Mouse (Mus musculus): Measurements from ENCODE around the gene Maml3. TPM values are rescaled to one million over a fixed set of nuclear protein-coding genes. Genes with fewer than 3 reads are reported as not detected.

Gene Maml3
- polyA plus RNA-seq, 1 experiment: 0.01 TPM

DNA sequence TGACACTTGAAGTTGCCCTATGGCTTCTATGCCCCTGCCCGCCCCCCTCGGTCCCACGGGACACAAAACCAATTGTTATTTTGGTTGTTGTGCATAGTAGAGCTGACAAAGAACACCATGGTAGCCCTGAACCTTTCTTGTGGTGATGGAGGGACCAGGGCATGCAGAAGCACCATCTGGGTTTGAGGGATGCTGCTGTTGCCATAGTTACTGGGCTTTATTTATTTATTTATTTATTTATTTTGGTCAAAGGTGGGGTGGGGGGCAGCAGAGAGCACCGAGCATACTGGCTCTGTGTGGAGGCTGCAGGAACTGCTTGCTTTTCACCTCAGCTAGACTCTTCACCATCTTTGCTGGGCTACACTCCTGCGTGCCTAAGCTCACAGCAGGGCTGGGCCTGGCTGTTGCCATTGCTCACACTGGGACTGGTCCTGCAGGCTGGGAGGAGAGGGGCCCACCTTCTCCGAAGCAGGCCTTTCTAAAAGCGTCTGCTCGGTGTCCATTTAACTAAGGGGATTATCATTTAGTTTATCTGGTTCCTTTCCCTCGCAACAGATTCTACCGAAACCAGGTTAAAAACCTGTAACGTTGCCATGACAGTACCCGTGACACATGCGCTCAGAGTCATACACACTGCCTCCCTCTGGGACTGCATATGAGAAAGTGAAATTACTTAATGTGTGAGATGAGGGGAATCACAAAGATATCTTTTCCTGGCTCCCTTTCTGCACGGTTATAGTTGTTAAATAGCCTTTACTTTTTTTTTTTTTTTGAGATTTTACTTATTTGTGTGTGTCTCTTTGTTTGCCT is 375.6 kb downstream of the Maml3 start:
- no peak for TF ChIP-seq GATA1 (IDR thresholded peaks at IDR 0.05; ENCODE audit: low read length)

DNA sequence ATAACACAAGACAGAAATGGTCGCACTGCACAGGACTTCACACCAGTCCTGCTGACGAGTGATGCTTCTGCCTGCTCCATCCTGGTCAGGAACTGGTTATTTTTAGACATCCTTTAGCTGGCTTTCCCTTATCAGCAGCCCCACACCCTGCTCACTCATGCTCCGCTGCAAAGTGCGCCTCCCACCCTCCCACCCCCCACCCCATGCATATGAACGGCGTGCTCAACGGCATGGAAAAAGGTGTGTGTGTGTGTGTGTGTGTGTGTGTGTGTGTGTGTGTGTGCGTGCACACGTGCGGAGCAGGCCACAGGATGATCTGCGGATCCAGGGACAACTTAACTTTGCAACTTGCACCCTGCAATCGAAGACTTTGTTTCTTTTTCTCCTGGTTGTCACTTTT is 376.4 kb downstream of the Maml3 start:
- no peak for TF ChIP-seq GATA1 (IDR thresholded peaks at IDR 0.05; ENCODE audit: low read length)

DNA sequence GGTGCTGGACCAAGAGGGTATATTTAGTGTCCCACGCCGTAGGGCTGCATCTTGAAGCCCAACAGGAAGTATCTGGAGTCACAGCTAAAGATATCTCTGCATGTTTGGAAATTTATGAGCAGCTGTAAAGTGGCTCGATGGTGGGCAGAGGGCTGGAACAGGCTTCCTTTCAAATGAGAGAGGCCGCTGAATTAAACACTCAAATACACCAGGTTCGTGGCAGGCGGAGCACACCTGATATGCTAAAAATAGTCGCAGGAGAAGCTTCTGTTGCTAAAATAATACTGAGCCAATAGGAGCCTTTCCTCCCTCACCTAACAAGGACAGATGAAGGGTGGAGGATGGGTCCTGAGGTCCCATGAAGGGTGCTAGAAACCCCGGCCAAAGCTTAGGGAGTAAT is 376.9 kb downstream of the Maml3 start:
- no peak for TF ChIP-seq GATA1 (IDR thresholded peaks at IDR 0.05; ENCODE audit: low read length)

- TF ChIP-seq GATA1 (IDR thresholded peaks at IDR 0.05; ENCODE audit: low read length): no peak
Observed at GRCm38 (mm10) chr3:51727487-51727886, 377.4 kb downstream of the Maml3 start.

GRCm38 (mm10) chr3:51726257-51726656 is 378.6 kb downstream of the Maml3 start:
- no peak for TF ChIP-seq GATA1 (IDR thresholded peaks at IDR 0.05; ENCODE audit: low read length)

GRCm38 (mm10) chr3:51719982-51720381 is 384.9 kb downstream of the Maml3 start:
- no peak for TF ChIP-seq GATA1 (IDR thresholded peaks at IDR 0.05; ENCODE audit: low read length)

DNA sequence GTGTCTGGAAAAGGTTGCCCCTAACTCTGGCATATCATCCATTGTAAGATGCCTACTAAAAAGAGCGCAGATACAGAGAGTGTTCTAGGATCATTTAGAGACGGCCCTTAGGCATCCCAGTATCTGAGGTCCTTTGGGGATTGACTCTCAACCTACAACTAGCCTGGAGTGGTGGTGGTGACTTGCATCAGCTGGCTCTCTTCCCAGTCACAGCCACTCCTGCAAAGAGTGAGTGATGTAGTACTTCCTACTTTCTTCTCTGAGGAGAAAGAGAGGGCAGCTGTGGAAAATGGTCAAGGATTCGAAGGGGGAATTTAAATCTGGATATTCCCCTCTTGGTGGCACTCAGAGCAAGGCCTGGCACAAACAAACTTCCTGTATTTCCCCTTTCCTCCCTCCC is 385.5 kb downstream of the Maml3 start:
- TF ChIP-seq GATA1 (IDR thresholded peaks at IDR 0.05; ENCODE audit: low read length): no peak

DNA sequence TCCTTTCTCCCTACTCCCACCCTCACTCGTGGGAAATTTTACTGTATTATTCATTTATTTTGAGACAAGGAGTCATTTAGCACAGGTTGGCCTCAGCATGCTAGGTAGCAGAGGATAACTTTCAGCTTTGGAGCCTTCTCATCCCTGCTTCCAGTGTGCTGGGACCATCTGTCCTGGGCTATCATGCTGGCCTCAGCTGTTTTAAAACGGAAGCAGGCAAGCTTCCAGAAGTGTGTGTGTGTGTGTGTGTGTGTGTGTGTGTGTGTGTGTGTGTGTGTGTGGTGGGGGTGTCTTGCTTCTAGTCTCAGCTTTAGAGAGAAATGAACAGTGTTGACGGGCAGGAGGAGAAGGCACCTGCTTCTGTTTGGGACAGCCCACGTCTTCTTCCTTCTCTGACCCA is 387.0 kb downstream of the Maml3 start:
- no peak for TF ChIP-seq GATA1 (IDR thresholded peaks at IDR 0.05; ENCODE audit: low read length)

DNA sequence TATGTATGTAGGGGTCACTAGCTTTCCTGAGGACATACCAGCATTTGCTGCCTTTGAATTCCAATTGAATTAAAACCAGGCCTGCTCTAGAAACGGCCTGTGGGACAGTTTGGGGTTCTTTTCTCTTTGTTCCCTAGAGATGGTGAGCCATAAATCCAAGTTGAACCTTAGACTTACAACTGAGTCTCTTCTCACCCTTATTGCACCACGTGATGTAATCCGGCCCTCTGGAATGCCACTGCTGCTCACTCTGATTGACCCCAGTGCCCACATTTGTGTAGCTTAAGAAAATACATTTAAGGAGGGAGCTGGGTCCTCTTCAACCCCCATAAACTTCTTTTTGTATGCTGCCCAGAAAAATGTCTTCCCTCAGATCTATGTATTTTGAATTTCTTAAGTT is 387.4 kb downstream of the Maml3 start:
- TF ChIP-seq GATA1 (IDR thresholded peaks at IDR 0.05; ENCODE audit: low read length): no peak

GRCm38 (mm10) chr3:51714469-51714868 is 390.4 kb downstream of the Maml3 start:
- TF ChIP-seq GATA1 (IDR thresholded peaks at IDR 0.05; ENCODE audit: low read length): no peak

DNA sequence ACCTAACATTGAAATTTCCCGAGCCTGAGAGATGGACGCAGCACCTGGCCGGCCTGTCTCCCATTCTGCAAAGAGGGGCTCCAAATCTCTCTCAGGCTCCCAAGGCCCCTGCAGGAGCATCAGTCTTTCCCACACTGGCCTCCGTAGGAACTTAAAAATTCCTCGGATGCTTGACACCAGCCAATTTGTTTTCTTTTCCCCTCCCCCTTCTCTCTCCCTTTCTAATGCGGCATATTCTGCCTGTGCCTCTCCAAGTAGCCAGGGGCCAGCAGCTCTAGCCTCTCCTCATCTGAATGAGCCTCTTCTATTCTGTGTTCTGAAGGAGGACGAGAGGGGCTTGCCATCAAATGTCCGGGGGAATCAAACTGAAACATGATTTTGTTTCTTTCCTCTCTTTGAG is 391.6 kb downstream of the Maml3 start:
- no peak for TF ChIP-seq GATA1 (IDR thresholded peaks at IDR 0.05; ENCODE audit: low read length)

GRCm38 (mm10) chr3:51712382-51712781 is 392.5 kb downstream of the Maml3 start:
- no peak for TF ChIP-seq GATA1 (IDR thresholded peaks at IDR 0.05; ENCODE audit: low read length)

DNA sequence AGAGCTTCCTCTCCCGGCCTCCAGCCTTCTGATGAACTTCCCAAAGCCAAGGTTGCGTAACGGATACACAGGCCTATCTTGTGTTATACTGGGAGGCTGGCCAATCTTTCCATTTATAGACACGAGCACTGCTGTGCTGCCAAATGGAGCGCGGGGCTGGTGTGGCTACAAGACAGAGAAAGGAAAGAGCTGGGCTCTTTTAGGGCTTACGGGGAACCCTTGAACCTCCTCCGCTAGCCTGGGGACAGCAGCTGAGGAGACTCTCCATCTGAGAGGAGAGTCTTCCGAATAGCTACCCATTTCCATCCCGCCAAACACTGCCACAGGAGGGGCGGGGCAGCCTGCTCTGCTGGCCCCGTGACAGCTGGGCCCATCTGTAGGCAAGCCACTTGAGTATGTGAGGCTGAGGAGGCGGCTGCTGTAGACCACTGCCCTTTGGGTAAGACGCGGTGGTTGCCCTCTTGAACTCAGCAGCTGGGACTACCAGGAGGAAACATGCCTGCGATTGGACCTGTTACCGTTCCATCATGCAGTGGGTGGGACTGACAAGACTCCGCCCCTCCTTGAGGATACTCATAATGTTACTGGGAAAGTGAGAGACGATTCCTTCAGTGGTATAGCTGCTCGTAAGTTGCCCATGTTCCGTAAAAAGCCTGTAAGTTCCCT is 396.0 kb downstream of the Maml3 start:
- no peak for TF ChIP-seq GATA1 (IDR thresholded peaks at IDR 0.05; ENCODE audit: low read length)

- no peak for TF ChIP-seq GATA1 (IDR thresholded peaks at IDR 0.05; ENCODE audit: low read length)
Observed at GRCm38 (mm10) chr3:51708375-51708745, 396.5 kb downstream of the Maml3 start.

GRCm38 (mm10) chr3:51705220-51705619 is 399.7 kb downstream of the Maml3 start:
- no peak for TF ChIP-seq GATA1 (IDR thresholded peaks at IDR 0.05; ENCODE audit: low read length)

GRCm38 (mm10) chr3:51703478-51703877 is 401.4 kb downstream of the Maml3 start:
- no peak for TF ChIP-seq GATA1 (IDR thresholded peaks at IDR 0.05; ENCODE audit: low read length)

DNA sequence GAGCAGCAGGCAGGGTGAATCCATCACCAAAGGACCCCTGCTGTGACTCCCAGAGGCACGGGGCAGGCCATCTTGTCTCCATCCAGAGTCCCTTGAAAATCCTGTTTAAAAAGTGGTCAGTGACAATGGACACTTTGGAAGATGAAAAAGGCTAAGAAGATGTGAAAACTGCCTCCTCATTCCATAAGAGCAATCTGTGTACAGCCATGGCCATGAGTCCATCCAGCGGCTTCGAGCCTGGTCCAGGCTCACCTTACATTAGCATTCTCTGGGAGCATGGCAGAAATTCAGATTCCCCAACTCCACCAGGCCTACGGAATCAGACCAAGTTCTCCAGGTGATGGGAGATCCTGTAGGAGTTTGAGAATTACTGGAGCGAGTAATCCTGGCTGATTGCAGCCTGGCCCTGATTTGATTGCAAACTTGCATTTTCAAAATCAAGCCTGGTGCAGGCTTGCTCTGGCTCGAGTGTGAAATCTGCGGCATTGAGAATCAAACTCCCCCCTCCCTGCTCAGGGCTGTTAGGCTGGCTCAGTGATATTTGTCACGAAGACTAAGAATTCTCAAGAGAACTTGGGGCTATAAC is 402.1 kb downstream of the Maml3 start:
- no peak for TF ChIP-seq GATA1 (IDR thresholded peaks at IDR 0.05; ENCODE audit: low read length)

Data from G1E-ER4 (cell line).